Mouse (Mus musculus) cerebellum, adult 8-10 months (tissue): ENCODE results near the gene Kpna2.
"Not testable (repeated sequence)": the region's sequence is repeated elsewhere in the genome, so short reads cannot be mapped to it uniquely, and the experiment has no call there.

Experiments used
- DNase-seq: peaks from one replicate; pipeline ENCODE4 v3.0.0; 2022

The Kpna2 gene

GRCm38 (mm10) chr11:107017339-107017886, 18.1 kb upstream of the Kpna2 start:
- no peak for DNase-seq

- no peak for DNase-seq
Measured at GRCm38 (mm10) chr11:107016893-107017292, 17.6 kb upstream of the Kpna2 start.

- not testable (repeated sequence) for DNase-seq
Measured at GRCm38 (mm10) chr11:107015535-107016187, 16.3 kb upstream of the Kpna2 start.

- no peak for DNase-seq
Measured at GRCm38 (mm10) chr11:107014597-107015309, 15.4 kb upstream of the Kpna2 start.

GRCm38 (mm10) chr11:107014020-107014585, 14.8 kb upstream of the Kpna2 start:
- no peak for DNase-seq

- DNase-seq = peak; percentile 100
Measured at GRCm38 (mm10) chr11:107012324-107013017, 13.1 kb upstream of the Kpna2 start.

- DNase-seq = peak; percentile 36
Measured at GRCm38 (mm10) chr11:107011669-107012323, 12.5 kb upstream of the Kpna2 start.

- DNase-seq = no peak
Measured at GRCm38 (mm10) chr11:107011171-107011570, 11.8 kb upstream of the Kpna2 start.

GRCm38 (mm10) chr11:107010447-107010846, 11.1 kb upstream of the Kpna2 start:
- no peak for DNase-seq

- no peak for DNase-seq
Measured at GRCm38 (mm10) chr11:107005538-107005937, 6.2 kb upstream of the Kpna2 start.

GRCm38 (mm10) chr11:107001760-107002675, 2.7 kb upstream of the Kpna2 start:
- no peak for DNase-seq

GRCm38 (mm10) chr11:106999949-107000513, 690 bp upstream of the Kpna2 start:
- DNase-seq = no peak

- peak; percentile 26 for DNase-seq
Measured at GRCm38 (mm10) chr11:106998651-106999150, 640 bp downstream of the Kpna2 start.

GRCm38 (mm10) chr11:106997976-106998375, 1.4 kb downstream of the Kpna2 start:
- no peak for DNase-seq

GRCm38 (mm10) chr11:106996492-106996891, 2.8 kb downstream of the Kpna2 start:
- not testable (repeated sequence) for DNase-seq

- no peak for DNase-seq
Measured at GRCm38 (mm10) chr11:106994246-106995085, 4.9 kb downstream of the Kpna2 start.

- DNase-seq = no peak
Measured at GRCm38 (mm10) chr11:106987384-106987783, 12.0 kb downstream of the Kpna2 start.

GRCm38 (mm10) chr11:106985979-106986604, 13.2 kb downstream of the Kpna2 start:
- DNase-seq = not testable (repeated sequence)

- no peak for DNase-seq
Measured at GRCm38 (mm10) chr11:106982351-106982750, 17.0 kb downstream of the Kpna2 start.
